Mouse (Mus musculus) C2C12 (cell line): ENCODE measurements at regions not wholly inside any gene's neighbourhood (a gene's known extent, or its start where the extent isn't known, plus 50 kb on each side); places are given as distances from the start of the nearest gene placed in this dataset.

Source experiments
- H3K27me3 ChIP-seq: one replicate; pipeline ENCODE4 v1.6.1; 2011; ENCODE audit not compliant: control insufficient read depth, insufficient read depth, insufficient read length
- H3K36me3 ChIP-seq: one replicate; pipeline ENCODE4 v1.6.1; 2011; ENCODE audit not compliant: control insufficient read depth, insufficient read depth
- H3K4me3 ChIP-seq: one replicate; pipeline ENCODE4 v1.5.1; 2011; ENCODE audit warnings: mild to moderate bottlenecking, control low read depth; ENCODE audit not compliant: poor library complexity, insufficient read depth, severe bottlenecking
- H3K79me2 ChIP-seq: one replicate; pipeline ENCODE4 v1.6.1; 2011; ENCODE audit not compliant: control insufficient read depth, insufficient read depth
- H3K79me3 ChIP-seq: one replicate; pipeline ENCODE4 v1.6.1; 2011; ENCODE audit warnings: low read depth, control low read depth
- H3ac ChIP-seq: one replicate; pipeline ENCODE3; 2011; ENCODE audit warnings: low read depth; ENCODE audit not compliant: control insufficient read depth, insufficient read length
- CEBPB ChIP-seq: IDR thresholded peaks from one replicate; pipeline ENCODE4 v1.6.1; 2011; ENCODE audit warnings: low read depth, mild to moderate bottlenecking, control low read depth, moderate library complexity
- CTCF ChIP-seq: IDR thresholded peaks from one replicate; pipeline ENCODE4 v1.5.1; 2011; ENCODE audit not compliant: control insufficient read depth, insufficient read depth, insufficient read length
- FOSL1 ChIP-seq: IDR thresholded peaks from one replicate; pipeline ENCODE4 v1.8.0; 2011; ENCODE audit warnings: mild to moderate bottlenecking, low read length; ENCODE audit not compliant: poor library complexity, insufficient read depth, severe bottlenecking
- MAX ChIP-seq: IDR thresholded peaks from one replicate; pipeline ENCODE4 v1.6.1; 2011; ENCODE audit warnings: mild to moderate bottlenecking, control low read depth
- MYOD1 ChIP-seq: IDR thresholded peaks from one replicate; pipeline ENCODE4 v1.6.1; 2011; ENCODE audit warnings: low read depth; ENCODE audit not compliant: control insufficient read depth, insufficient read length
- MYOG ChIP-seq: IDR thresholded peaks from one replicate; pipeline ENCODE4 v1.6.1; 2011; ENCODE audit not compliant: control insufficient read depth, insufficient read length; ENCODE audit errors: extremely low read depth
- USF1 ChIP-seq: IDR thresholded peaks from one replicate; pipeline ENCODE4 v1.6.1; 2011; ENCODE audit warnings: low read depth, mild to moderate bottlenecking, control low read depth, moderate library complexity

DNA sequence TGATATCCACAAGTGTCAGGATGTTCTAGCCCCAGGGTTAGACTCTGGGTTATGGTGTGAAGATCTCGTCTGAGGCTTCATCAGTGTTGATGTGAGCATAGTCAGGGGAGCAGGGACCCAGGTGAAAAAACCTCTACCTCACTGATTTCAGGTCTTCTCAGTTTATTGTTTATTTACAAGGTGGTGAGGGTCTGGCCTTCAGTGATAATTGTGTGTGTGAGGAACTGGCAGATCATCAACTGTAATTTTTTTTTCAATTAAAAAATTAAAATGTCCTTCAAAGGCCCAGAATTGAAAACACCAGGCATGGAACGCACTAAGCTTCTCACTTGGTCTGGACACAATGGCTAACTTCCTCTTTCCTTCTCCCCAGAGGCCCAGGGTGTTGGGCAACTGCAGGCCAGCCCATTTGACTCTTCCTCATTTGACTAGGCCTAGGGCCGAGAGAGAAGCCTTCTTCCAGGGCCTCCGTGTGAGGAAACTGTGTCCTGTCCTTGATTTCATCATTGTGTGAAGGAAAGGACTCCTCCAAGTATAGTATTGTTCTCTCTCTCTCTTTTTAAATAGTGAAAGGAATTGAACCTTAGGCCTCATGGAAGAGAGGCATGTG lies 91.0 kb upstream of the Klf4 start:
- TF ChIP-seq FOSL1 (no peak), MAX (no peak), USF1 (no peak), MYOG (no peak), CTCF (no peak), MYOD1 (no peak), CEBPB (no peak)
- Histone ChIP-seq H3K27me3 (no peaks in the 10 kb centered on the region), H3K36me3 (no peaks in the 10 kb centered on the region), H3K79me2 (no peaks in the 10 kb centered on the region), H3K79me3 (no peaks in the 10 kb centered on the region), H3ac (no peak overlapping the region), H3K4me3 (no peak overlapping the region)

DNA sequence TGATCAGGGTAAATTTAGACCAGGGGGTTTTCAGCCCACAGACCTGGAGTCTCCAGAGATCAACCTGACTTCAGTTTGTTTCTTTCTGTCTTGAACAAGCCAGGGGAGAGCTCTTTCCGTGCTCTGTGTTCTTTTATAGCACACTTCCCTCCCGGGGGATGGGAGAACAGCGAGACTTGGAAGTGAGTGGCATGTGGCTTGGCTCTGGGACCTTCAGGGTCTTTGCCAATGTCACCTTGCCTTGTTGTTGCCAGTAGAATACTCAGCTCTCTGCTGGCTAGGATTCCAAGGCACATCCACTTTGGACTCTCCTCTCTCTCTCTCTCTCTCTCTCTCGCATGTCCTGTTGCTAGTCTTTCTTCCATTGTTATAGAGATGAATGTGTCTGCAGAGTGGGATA lies 90.4 kb upstream of the Klf4 start:
- TF ChIP-seq CTCF (no peak), FOSL1 (no peak), MYOD1 (no peak), USF1 (no peak), CEBPB (no peak), MAX (no peak), MYOG (no peak)
- Histone ChIP-seq H3K79me3 (no peaks in the 10 kb centered on the region), H3K79me2 (no peaks in the 10 kb centered on the region), H3ac (no peak overlapping the region), H3K27me3 (no peaks in the 10 kb centered on the region), H3K36me3 (no peaks in the 10 kb centered on the region), H3K4me3 (no peak overlapping the region)

- no peaks in the 10 kb centered on the region for H3K27me3 ChIP-seq
- H3ac ChIP-seq: no peak overlapping the region
- TF ChIP-seq MYOG (no peak), USF1 (no peak), FOSL1 (no peak), CEBPB (no peak), MYOD1 (no peak), MAX (no peak), CTCF (no peak)
- H3K4me3 ChIP-seq: no peak overlapping the region
- H3K79me3 ChIP-seq: no peaks in the 10 kb centered on the region
- H3K36me3 ChIP-seq: no peaks in the 10 kb centered on the region
- H3K79me2 ChIP-seq: no peaks in the 10 kb centered on the region
Observed at GRCm38 (mm10) chr4:55619891-55620290, 87.6 kb upstream of the Klf4 start.

- H3ac ChIP-seq: no peak overlapping the region
- no peak overlapping the region for H3K4me3 ChIP-seq
- TF ChIP-seq MYOG: no peak
- no peak for TF ChIP-seq CEBPB
- TF ChIP-seq FOSL1: no peak
- TF ChIP-seq USF1: no peak
- TF ChIP-seq MYOD1: no peak
- TF ChIP-seq MAX: no peak
- TF ChIP-seq CTCF: no peak
- no peaks in the 10 kb centered on the region for H3K36me3 ChIP-seq
- no peaks in the 10 kb centered on the region for H3K27me3 ChIP-seq
- H3K79me2 ChIP-seq: no peaks in the 10 kb centered on the region
- H3K79me3 ChIP-seq: no peaks in the 10 kb centered on the region
Observed at GRCm38 (mm10) chr4:55615808-55616207, 83.5 kb upstream of the Klf4 start.

- no peaks in the 10 kb centered on the region for H3K79me3 ChIP-seq
- H3K79me2 ChIP-seq: no peaks in the 10 kb centered on the region
- H3K27me3 ChIP-seq: no peaks in the 10 kb centered on the region
- TF ChIP-seq MAX: no peak
- no peak for TF ChIP-seq MYOG
- no peak for TF ChIP-seq CEBPB
- no peak for TF ChIP-seq FOSL1
- TF ChIP-seq MYOD1: no peak
- TF ChIP-seq USF1: no peak
- TF ChIP-seq CTCF: no peak
- no peaks in the 10 kb centered on the region for H3K36me3 ChIP-seq
- H3K4me3 ChIP-seq: no peak overlapping the region
- no peak overlapping the region for H3ac ChIP-seq
Observed at GRCm38 (mm10) chr4:55613523-55613922, 81.3 kb upstream of the Klf4 start.

DNA sequence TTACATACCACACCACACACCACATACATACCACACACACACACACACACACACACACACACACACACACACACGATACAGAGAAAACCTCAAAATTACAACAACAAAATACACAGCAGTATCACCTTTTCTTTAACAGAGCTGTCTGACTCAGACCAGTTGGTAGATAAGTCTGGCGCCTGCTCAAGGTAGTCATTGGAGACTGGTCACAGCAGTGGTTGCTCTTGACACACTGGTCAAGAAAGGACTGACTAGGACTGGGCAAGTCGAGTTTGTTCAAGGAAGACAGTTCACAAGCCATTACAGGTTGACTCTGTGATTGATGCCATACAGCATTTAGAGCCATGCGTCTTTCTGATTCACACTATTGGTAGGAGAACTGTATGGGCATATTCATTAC lies 78.7 kb upstream of the Klf4 start:
- no peak overlapping the region for H3ac ChIP-seq
- no peak overlapping the region for H3K4me3 ChIP-seq
- H3K27me3 ChIP-seq: no peaks in the 10 kb centered on the region
- no peaks in the 10 kb centered on the region for H3K36me3 ChIP-seq
- TF ChIP-seq MYOD1 (no peak), CTCF (no peak), CEBPB (no peak), FOSL1 (no peak)
- H3K79me2 ChIP-seq: no peaks in the 10 kb centered on the region
- no peaks in the 10 kb centered on the region for H3K79me3 ChIP-seq
